Mouse (Mus musculus): ENCODE results near the gene Ccr9. TPM values are rescaled to one million over a fixed set of nuclear protein-coding genes. Genes with fewer than 3 reads are reported as not detected.

The Ccr9 gene
- polyA plus RNA-seq, 1 experiment, result 608 TPM

DNA sequence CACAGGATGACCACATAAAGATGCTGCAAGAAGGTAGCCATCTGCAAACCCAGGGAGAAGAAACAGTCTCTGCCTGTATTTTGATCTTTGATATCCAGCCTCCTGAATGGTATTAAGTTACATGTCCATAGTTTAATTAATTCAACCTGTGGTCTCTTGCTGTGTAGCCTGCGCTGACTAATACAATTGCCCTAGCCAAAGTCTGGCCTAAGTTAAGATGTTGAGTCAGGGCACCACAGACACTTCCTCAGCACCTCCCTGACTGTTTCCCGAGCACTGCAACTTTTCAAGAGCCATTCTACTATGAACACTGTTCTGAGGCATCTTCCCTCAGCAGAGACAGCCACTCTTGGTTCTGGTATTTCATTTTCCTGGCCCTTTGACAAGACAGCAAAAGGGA is 140.4 kb downstream of the Ccr9 start:
- H3K27me3 ChIP-seq (ENCODE audit: control insufficient read depth, insufficient read depth, low read length), result no peaks in the 10 kb centered on the region
- no peak overlapping the region for H3K27ac ChIP-seq (ENCODE audit: control insufficient read depth, insufficient read depth, low read length)
- H3K4me3 ChIP-seq (ENCODE audit: control insufficient read depth, insufficient read depth, low read length), result no peak overlapping the region
- WGBS, result 93% methylated on average over 2 of the region's 2 CpGs
- H3K36me3 ChIP-seq (ENCODE audit: control insufficient read depth, insufficient read depth, low read length), result peaks cover 76% of the 10 kb centered on the region
- H3K4me1 ChIP-seq (replicated peaks; ENCODE audit: control insufficient read depth, insufficient read depth, low read length), result peaks cover 5% of the 10 kb centered on the region
- no peak for DNase-seq
- TF ChIP-seq POLR2A (IDR thresholded peaks at IDR 0.05; ENCODE audit: control insufficient read depth, extremely low read depth, insufficient read depth, low read length, poor library complexity), result no peak
- TF ChIP-seq CTCF (IDR thresholded peaks at IDR 0.05; ENCODE audit: borderline replicate concordance, control insufficient read depth, extremely low read depth, insufficient read depth, low read length, poor library complexity), result no peak

DNA sequence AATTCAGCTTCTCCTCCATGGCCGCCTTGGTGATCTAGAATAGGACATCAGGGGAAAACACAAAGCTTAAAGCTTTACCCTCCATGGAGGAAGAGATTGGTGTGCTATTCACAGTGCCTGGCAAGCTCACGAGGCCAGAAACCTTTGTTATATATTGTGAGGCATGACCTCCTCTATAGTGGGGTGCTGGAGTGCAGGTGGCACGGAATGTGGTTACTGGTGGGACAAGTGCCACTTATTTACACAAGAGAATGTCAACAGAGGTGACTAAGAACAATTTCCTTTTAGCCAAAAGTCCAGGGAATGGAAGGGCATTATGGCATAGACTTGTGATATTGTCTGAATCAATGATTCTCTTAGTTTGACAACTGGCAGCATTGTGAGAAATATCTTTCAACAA is 148.4 kb downstream of the Ccr9 start:
- Histone ChIP-seq H3K27ac (ENCODE audit: control insufficient read depth, insufficient read depth, low read length) (no peak overlapping the region), H3K27me3 (ENCODE audit: control insufficient read depth, insufficient read depth, low read length) (no peaks in the 10 kb centered on the region), H3K4me3 (ENCODE audit: control insufficient read depth, insufficient read depth, low read length) (no peak overlapping the region), H3K4me1 (replicated peaks; ENCODE audit: control insufficient read depth, insufficient read depth, low read length) (no peaks in the 10 kb centered on the region), H3K36me3 (ENCODE audit: control insufficient read depth, insufficient read depth, low read length) (peaks cover 92% of the 10 kb centered on the region)
- 93% methylated on average over 3 of the region's 3 CpGs for WGBS
- DNase-seq, result no peak
- TF ChIP-seq POLR2A (IDR thresholded peaks at IDR 0.05; ENCODE audit: control insufficient read depth, extremely low read depth, insufficient read depth, low read length, poor library complexity) (no peak), CTCF (IDR thresholded peaks at IDR 0.05; ENCODE audit: borderline replicate concordance, control insufficient read depth, extremely low read depth, insufficient read depth, low read length, poor library complexity) (no peak)

DNA sequence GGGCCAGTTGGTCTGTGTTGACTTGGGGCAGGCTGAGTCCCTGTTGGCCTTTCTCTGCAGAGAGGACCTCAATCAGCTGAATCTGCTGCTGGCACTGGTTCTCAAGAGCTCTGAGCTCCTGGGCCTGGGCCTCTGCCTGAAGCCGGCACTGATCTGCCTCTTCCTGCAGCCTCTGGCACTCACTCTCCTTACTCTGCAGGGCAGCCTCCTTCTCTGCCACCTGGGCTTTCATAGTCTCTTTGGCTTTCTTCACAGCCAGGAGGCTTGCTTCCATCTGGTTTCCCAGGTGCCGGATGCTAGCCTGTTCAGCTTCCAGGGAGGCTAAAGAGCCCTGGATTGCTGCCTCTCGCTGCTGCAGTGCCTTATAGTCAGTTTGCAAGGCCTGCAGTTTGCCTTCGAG is 150.7 kb downstream of the Ccr9 start:
- TF ChIP-seq CTCF (IDR thresholded peaks at IDR 0.05; ENCODE audit: borderline replicate concordance, control insufficient read depth, extremely low read depth, insufficient read depth, low read length, poor library complexity), result no peak
- no peak for TF ChIP-seq POLR2A (IDR thresholded peaks at IDR 0.05; ENCODE audit: control insufficient read depth, extremely low read depth, insufficient read depth, low read length, poor library complexity)
- Histone ChIP-seq H3K4me1 (replicated peaks; ENCODE audit: control insufficient read depth, insufficient read depth, low read length) (no peaks in the 10 kb centered on the region), H3K4me3 (ENCODE audit: control insufficient read depth, insufficient read depth, low read length) (no peak overlapping the region), H3K27me3 (ENCODE audit: control insufficient read depth, insufficient read depth, low read length) (no peaks in the 10 kb centered on the region), H3K27ac (ENCODE audit: control insufficient read depth, insufficient read depth, low read length) (no peak overlapping the region), H3K36me3 (ENCODE audit: control insufficient read depth, insufficient read depth, low read length) (peaks cover 86% of the 10 kb centered on the region)
- no peak for DNase-seq
- 96% methylated on average over 4 of the region's 4 CpGs for WGBS

Other genes with a start within 250 kb of the Ccr9 start
- gene Limd1, start 199.7 kb upstream of the Ccr9 start, polyA plus RNA-seq (2012; rRNA removed), result 56.4 and 59.1 TPM in 2 replicates
- gene Sacm1l, start 148.7 kb upstream of the Ccr9 start, polyA plus RNA-seq (2012; rRNA removed), result 8.1 and 8.6 TPM in 2 replicates
- 0.13 and 0.22 TPM in 2 replicates for gene Slc6a20b, start 45.9 kb upstream of the Ccr9 start, polyA plus RNA-seq (2012; rRNA removed)
- gene Slc6a20a, start 446 bp downstream of the Ccr9 start, polyA plus RNA-seq (2012; rRNA removed), result 7.5 and 8.1 TPM in 2 replicates
- 11.8 and 12.1 TPM in 2 replicates for gene Lztfl1, start 39.3 kb downstream of the Ccr9 start, polyA plus RNA-seq (2012; rRNA removed)
- 4.3 and 4.6 TPM in 2 replicates for gene Cxcr6, start 128.0 kb downstream of the Ccr9 start, polyA plus RNA-seq (2012; rRNA removed)
- gene Fyco1, start 173.5 kb downstream of the Ccr9 start, polyA plus RNA-seq (2012; rRNA removed), result 11.6 and 13.0 TPM in 2 replicates
- 4.3 and 7.0 TPM in 2 replicates for gene Xcr1, start 183.6 kb downstream of the Ccr9 start, polyA plus RNA-seq (2012; rRNA removed)

Data from thymus, adult 2 months (tissue).